Mouse (Mus musculus): ENCODE results near the gene Krt28. TPM values are rescaled to one million over a fixed set of nuclear protein-coding genes. Genes with fewer than 3 reads are reported as not detected.

Gene Krt28
- polyA plus RNA-seq, 1 experiment: not detected

DNA sequence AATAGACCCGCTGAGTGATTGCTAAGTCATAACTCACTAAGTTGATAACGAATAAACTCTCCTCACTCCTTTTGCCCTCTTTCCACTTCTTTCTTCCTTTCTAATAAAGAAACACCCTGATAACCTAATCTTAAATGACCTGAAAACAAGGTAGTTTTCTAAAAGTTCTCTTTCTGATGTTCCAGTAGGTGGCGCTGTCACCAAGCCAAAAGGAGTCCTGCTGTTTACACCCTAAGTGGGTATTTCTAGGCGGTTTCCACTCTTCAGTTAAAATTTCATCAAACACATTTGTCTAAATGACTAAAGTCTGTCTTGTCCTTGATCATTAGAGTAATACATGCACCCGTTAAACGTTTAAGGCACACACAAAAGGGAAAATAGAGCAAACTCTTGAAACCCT is 38.5 kb upstream of the Krt28 start:
- no peak overlapping the region for H3K4me3 ChIP-seq (ENCODE audit: control insufficient read depth, insufficient read depth, low read length)
- H3K36me3 ChIP-seq (ENCODE audit: control insufficient read depth, insufficient read depth, low read length): no peaks in the 10 kb centered on the region
- DNase-seq: peak; percentile 6
- H3K27me3 ChIP-seq (ENCODE audit: control insufficient read depth, insufficient read depth, low read length): no peaks in the 10 kb centered on the region
- TF ChIP-seq POLR2A (IDR thresholded peaks at IDR 0.05; ENCODE audit: control insufficient read depth, extremely low read depth, insufficient read depth, low read length, poor library complexity) (no peak), CTCF (IDR thresholded peaks at IDR 0.05; ENCODE audit: borderline replicate concordance, control insufficient read depth, extremely low read depth, insufficient read depth, low read length, poor library complexity) (no peak)
- H3K4me1 ChIP-seq (replicated peaks; ENCODE audit: control insufficient read depth, insufficient read depth, low read length): no peaks in the 10 kb centered on the region
- no peak overlapping the region for H3K27ac ChIP-seq (ENCODE audit: control insufficient read depth, insufficient read depth, low read length)
- WGBS: 27% methylated on average over 6 of the region's 6 CpGs

DNA sequence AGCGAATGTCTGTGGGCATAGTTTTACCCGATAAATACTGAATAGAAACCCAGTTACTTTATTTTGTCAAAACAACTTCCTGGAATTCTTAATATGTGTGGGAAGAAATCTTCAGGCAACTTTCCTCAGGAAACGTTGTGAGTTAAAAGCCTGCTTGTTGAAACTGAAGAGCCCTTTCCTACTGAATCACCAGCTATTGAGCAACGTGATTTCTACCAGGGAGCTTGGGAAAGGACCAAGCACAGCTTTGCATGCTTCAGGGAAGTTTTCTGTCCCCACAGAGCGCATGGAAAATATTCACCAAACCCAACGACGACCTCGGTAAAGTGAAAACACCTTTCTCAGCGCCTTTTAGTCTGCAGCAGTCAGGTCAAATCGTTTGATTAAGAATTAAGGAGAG is 31.5 kb upstream of the Krt28 start:
- no peaks in the 10 kb centered on the region for H3K36me3 ChIP-seq (ENCODE audit: control insufficient read depth, insufficient read depth, low read length)
- no peak overlapping the region for H3K27ac ChIP-seq (ENCODE audit: control insufficient read depth, insufficient read depth, low read length)
- H3K4me3 ChIP-seq (ENCODE audit: control insufficient read depth, insufficient read depth, low read length): no peak overlapping the region
- no peaks in the 10 kb centered on the region for H3K27me3 ChIP-seq (ENCODE audit: control insufficient read depth, insufficient read depth, low read length)
- no peak for TF ChIP-seq CTCF (IDR thresholded peaks at IDR 0.05; ENCODE audit: borderline replicate concordance, control insufficient read depth, extremely low read depth, insufficient read depth, low read length, poor library complexity)
- H3K4me1 ChIP-seq (replicated peaks; ENCODE audit: control insufficient read depth, insufficient read depth, low read length): no peaks in the 10 kb centered on the region
- DNase-seq: no peak
- 74% methylated on average over 10 of the region's 10 CpGs for WGBS

DNA sequence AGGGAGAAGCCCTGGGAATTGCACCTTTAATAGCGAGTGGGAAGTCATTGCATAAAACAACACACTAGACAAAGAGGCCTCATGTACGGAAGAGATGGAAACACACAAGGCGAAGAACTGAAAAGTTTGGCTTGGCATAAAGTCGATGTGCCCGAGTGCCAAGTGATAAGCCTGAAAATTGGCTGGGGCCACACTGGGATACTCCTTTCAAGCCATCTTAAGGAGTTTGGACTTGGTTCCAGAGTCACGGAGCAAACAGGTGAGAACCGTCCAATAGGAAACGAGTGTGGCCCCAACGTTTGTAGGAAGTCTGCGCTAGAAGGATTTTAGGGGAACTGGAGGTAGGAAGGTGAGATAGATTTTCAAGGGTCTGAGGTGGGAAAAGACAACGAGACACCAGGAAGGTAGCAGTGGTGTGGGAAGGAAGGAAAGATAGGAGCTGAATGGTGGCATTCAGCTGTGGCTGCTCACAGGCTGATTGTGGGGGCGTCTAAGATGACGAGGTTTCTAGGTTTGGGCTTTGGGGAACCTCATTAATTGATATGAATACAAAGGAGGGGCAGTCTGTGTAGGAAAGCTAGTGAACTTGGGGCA is 25.4 kb upstream of the Krt28 start:
- Histone ChIP-seq H3K27ac (ENCODE audit: control insufficient read depth, insufficient read depth, low read length) (no peak overlapping the region), H3K4me3 (ENCODE audit: control insufficient read depth, insufficient read depth, low read length) (no peak overlapping the region), H3K36me3 (ENCODE audit: control insufficient read depth, insufficient read depth, low read length) (no peaks in the 10 kb centered on the region), H3K27me3 (ENCODE audit: control insufficient read depth, insufficient read depth, low read length) (no peaks in the 10 kb centered on the region), H3K4me1 (replicated peaks; ENCODE audit: control insufficient read depth, insufficient read depth, low read length) (no peaks in the 10 kb centered on the region)
- TF ChIP-seq POLR2A (IDR thresholded peaks at IDR 0.05; ENCODE audit: control insufficient read depth, extremely low read depth, insufficient read depth, low read length, poor library complexity) (no peak), CTCF (IDR thresholded peaks at IDR 0.05; ENCODE audit: borderline replicate concordance, control insufficient read depth, extremely low read depth, insufficient read depth, low read length, poor library complexity) (no peak)
- DNase-seq: no peak
- WGBS: 88% methylated on average over 13 of the region's 13 CpGs

DNA sequence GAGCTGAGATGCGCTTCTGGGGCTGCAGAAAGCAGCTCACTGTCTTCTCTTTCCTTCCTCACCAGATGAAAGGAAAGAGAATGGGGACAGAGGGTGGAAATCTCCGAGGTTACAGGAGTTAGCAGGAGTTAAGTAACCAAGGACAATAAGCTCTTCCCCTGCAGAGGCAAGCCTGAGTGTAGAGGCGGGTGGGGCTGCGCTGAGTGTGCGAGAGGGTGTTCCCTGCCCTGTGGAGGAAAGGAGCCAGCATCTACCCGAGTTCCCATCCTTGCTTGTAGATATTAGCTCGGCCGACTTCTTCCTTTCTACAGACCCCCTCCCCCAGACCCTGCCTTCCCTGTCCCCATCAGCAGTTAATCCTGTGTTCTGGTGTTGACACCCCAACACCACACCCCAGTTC is 24.1 kb upstream of the Krt28 start:
- Histone ChIP-seq H3K27ac (ENCODE audit: control insufficient read depth, insufficient read depth, low read length) (no peak overlapping the region), H3K4me1 (replicated peaks; ENCODE audit: control insufficient read depth, insufficient read depth, low read length) (no peaks in the 10 kb centered on the region), H3K36me3 (ENCODE audit: control insufficient read depth, insufficient read depth, low read length) (no peaks in the 10 kb centered on the region), H3K27me3 (ENCODE audit: control insufficient read depth, insufficient read depth, low read length) (no peaks in the 10 kb centered on the region), H3K4me3 (ENCODE audit: control insufficient read depth, insufficient read depth, low read length) (no peak overlapping the region)
- TF ChIP-seq CTCF (IDR thresholded peaks at IDR 0.05; ENCODE audit: borderline replicate concordance, control insufficient read depth, extremely low read depth, insufficient read depth, low read length, poor library complexity): no peak
- TF ChIP-seq POLR2A (IDR thresholded peaks at IDR 0.05; ENCODE audit: control insufficient read depth, extremely low read depth, insufficient read depth, low read length, poor library complexity): no peak
- DNase-seq: no peak
- 75% methylated on average over 8 of the region's 8 CpGs for WGBS

DNA sequence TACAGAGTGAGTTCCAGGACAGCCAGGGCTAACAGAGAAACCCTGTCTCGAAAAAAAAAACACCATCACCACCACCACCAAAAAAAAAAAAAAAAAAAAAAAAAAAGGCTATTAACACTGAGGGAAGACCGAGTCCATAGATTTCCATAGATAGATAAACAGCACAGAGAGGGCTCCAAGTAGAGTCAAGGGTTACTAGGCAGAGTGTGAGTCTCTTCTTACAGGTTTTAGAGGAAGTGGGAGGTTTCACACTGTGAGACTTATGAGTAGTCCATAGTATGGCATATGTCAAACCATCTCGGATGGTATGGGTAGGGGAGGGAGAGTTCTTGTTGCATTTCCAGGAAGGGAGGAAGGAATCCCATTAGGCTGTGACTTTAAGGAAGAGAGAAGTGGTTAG is 23.4 kb upstream of the Krt28 start:
- Histone ChIP-seq H3K36me3 (ENCODE audit: control insufficient read depth, insufficient read depth, low read length) (no peaks in the 10 kb centered on the region), H3K27ac (ENCODE audit: control insufficient read depth, insufficient read depth, low read length) (no peak overlapping the region), H3K4me1 (replicated peaks; ENCODE audit: control insufficient read depth, insufficient read depth, low read length) (no peaks in the 10 kb centered on the region), H3K4me3 (ENCODE audit: control insufficient read depth, insufficient read depth, low read length) (no peak overlapping the region), H3K27me3 (ENCODE audit: control insufficient read depth, insufficient read depth, low read length) (no peaks in the 10 kb centered on the region)
- WGBS: 64% methylated on average over 3 of the region's 3 CpGs
- TF ChIP-seq CTCF (IDR thresholded peaks at IDR 0.05; ENCODE audit: borderline replicate concordance, control insufficient read depth, extremely low read depth, insufficient read depth, low read length, poor library complexity) (no peak), POLR2A (IDR thresholded peaks at IDR 0.05; ENCODE audit: control insufficient read depth, extremely low read depth, insufficient read depth, low read length, poor library complexity) (no peak)
- no peak for DNase-seq

DNA sequence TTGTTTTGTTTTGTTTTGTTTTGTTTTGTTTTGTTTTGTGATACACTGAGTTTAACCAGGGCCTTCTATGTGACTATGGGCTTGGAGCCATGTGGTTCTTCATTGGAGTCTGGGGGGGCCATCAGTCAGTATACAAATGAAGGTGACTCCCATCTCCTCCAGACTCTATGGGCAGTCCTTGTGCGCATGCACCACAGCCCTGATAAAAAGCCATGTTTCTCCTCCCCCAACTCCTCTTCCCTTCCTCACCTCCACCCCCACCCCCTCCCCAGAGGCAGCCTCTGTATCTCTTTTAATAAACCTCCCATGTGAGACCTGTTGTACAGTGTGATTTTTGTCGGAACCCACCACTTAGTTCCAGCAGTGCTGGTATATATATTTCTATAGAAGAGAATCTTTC is 22.0 kb upstream of the Krt28 start:
- no peak for TF ChIP-seq CTCF (IDR thresholded peaks at IDR 0.05; ENCODE audit: borderline replicate concordance, control insufficient read depth, extremely low read depth, insufficient read depth, low read length, poor library complexity)
- TF ChIP-seq POLR2A (IDR thresholded peaks at IDR 0.05; ENCODE audit: control insufficient read depth, extremely low read depth, insufficient read depth, low read length, poor library complexity): no peak
- H3K4me1 ChIP-seq (replicated peaks; ENCODE audit: control insufficient read depth, insufficient read depth, low read length): no peaks in the 10 kb centered on the region
- WGBS: 90% methylated on average over 2 of the region's 2 CpGs

DNA sequence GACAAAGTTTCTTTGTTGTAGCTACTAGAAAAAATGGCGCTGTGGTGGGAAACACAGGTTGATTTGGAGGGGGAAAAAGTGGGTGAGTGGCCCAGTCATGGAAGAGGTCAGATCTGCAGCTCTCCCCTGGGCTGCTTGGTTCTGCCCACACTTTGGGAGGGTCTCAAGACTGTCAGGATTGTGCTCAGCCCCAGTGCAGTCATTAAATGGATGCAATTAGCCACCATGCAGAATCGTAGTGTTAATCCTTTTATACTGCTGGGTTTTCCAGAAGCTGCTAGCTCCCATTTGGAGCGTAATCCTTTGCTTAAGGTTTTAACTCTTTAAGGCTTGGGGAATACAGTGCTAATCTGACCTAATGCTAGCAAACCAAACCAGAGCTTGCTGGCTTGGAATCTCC is 21.3 kb upstream of the Krt28 start:
- H3K4me1 ChIP-seq (replicated peaks; ENCODE audit: control insufficient read depth, insufficient read depth, low read length): no peaks in the 10 kb centered on the region
- no peak overlapping the region for H3K27ac ChIP-seq (ENCODE audit: control insufficient read depth, insufficient read depth, low read length)
- H3K36me3 ChIP-seq (ENCODE audit: control insufficient read depth, insufficient read depth, low read length): no peaks in the 10 kb centered on the region
- H3K27me3 ChIP-seq (ENCODE audit: control insufficient read depth, insufficient read depth, low read length): no peaks in the 10 kb centered on the region
- TF ChIP-seq CTCF (IDR thresholded peaks at IDR 0.05; ENCODE audit: borderline replicate concordance, control insufficient read depth, extremely low read depth, insufficient read depth, low read length, poor library complexity): no peak
- no peak for TF ChIP-seq POLR2A (IDR thresholded peaks at IDR 0.05; ENCODE audit: control insufficient read depth, extremely low read depth, insufficient read depth, low read length, poor library complexity)
- no peak overlapping the region for H3K4me3 ChIP-seq (ENCODE audit: control insufficient read depth, insufficient read depth, low read length)
- no peak for DNase-seq
- 60% methylated on average over 3 of the region's 3 CpGs for WGBS

More for the DNA sequence above, 22.0 kb upstream of the Krt28 start:
- no peak overlapping the region for H3K4me3 ChIP-seq (ENCODE audit: control insufficient read depth, insufficient read depth, low read length)
- DNase-seq: no peak
- no peak overlapping the region for H3K27ac ChIP-seq (ENCODE audit: control insufficient read depth, insufficient read depth, low read length)
- H3K36me3 ChIP-seq (ENCODE audit: control insufficient read depth, insufficient read depth, low read length): no peaks in the 10 kb centered on the region
- H3K27me3 ChIP-seq (ENCODE audit: control insufficient read depth, insufficient read depth, low read length): no peaks in the 10 kb centered on the region

All from thymus, adult 2 months (tissue).